Mouse (Mus musculus) R1 (cell line): ENCODE measurements around the gene Epha2.

Experiments
- DNase-seq: peaks from one replicate; pipeline ENCODE4 v3.0.0-alpha.2; 2018; ENCODE audit warnings: low read depth, low spot score

Gene Epha2

DNA sequence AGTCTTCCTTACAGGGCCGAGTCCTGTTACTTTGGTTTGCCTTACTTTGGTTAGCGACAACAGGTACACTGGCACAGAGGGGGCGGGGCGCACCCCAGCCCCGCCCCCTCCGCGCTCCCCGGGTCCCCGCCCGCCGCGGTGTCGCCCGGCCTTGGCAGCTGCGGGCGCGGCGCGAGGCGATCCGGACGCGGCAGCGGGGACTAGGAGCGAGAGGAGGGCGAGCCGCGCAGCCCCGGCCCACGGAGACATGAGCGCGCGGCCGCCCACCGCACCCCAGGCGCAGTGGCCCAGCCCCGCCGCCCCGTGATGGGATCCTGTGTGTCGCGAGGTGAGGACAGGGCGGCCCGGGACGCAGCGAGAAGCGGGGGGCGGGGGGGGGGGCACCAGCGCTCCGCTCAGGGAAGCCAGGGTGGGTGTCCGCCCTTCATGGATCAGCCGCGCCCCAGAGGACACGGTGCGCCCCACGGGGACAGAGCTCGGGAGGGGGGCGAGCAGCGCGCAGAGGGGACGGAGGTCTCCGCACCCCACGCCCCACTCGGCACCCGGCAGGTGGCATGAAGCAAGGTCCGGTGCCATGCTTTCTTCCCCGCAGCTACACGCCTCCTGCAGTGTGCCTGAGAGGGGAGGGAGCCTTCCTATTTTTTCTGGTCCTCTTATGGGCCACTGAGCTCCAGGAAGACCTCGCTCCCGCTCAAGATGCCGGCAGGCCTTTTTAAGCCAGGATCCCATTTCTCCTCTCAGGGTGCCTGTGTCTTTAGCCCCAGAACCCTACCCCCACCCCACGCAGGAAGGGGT is 67.2 kb downstream of the Epha2 start, which contains the start of gene Fam131c:
Gene Fam131c (plus strand): TSS at position 224 of the 795 bp plus-strand sequence.
- peak; percentile 35 for DNase-seq

DNA sequence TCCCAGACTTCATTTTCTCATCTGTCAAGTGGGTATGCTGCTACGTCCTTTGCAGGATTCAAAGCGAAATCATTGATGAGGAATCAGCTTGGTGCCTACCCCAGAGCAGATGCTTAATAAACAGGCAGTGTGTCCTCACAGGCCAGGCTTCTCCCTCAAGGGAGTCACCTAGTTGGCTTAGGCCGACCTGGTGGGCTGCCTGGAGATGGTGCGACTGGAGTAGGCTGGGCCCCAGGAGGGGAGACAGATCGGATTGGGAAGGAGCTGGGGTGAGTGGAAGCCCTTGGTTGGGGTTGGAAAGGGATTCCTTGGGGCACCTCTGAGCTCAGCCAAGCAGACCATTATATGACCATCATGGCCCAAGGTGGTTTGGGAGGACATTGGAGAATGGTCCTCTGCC is 71.4 kb downstream of the Epha2 start:
- DNase-seq: no peak
